Mouse (Mus musculus) ovary, adult 2 months (tissue): ENCODE measurements around the gene Cltrn. TPM values are rescaled to one million over a fixed set of nuclear protein-coding genes. Genes with fewer than 3 reads are reported as not detected.

Experiments used
- polyA plus RNA-seq: library from polyadenylated mRNA; depleted of rRNA; stranded (reverse); fragments of >200 nt; gene quantifications from 2 replicates; pipeline ENCODE4 v1.2.3, GENCODE M21; 2012; rRNA removed

The Cltrn gene
- not detected in 2 replicates for polyA plus RNA-seq

GRCm38 (mm10) chrX:164088582-164088981 lies at the start of gene Cltrn:
Gene Cltrn (plus strand): TSS chrX:164088830.

GRCm38 (mm10) chrX:164076040-164076775 lies 12.4 kb upstream of the Cltrn start, which contains the start of gene Siah1b:
Gene Siah1b (minus strand): TSS chrX:164076493.

GRCm38 (mm10) chrX:164139032-164139431 lies 50.4 kb downstream of the Cltrn start, which contains the start of gene Ace2:
Gene Ace2 (plus strand): TSS chrX:164139332.

Other genes starting within 250 kb of the Cltrn start
- 1.9 and 4.6 TPM in 2 replicates for gene Ap1s2, start 179.8 kb upstream of the Cltrn start, polyA plus RNA-seq
- gene Zrsr2, start 130.2 kb upstream of the Cltrn start, polyA plus RNA-seq, result 10.3 and 12.7 TPM in 2 replicates
- gene Car5b, start 60.8 kb upstream of the Cltrn start, polyA plus RNA-seq, result 4.5 and 4.9 TPM in 2 replicates
- 14.0 and 15.9 TPM in 2 replicates for gene Siah1b, start 12.3 kb upstream of the Cltrn start, polyA plus RNA-seq
- gene Ace2, start 50.5 kb downstream of the Cltrn start, polyA plus RNA-seq, result 0.31 and 0.58 TPM in 2 replicates
- gene Bmx, start 169.4 kb downstream of the Cltrn start, polyA plus RNA-seq, result 0.19 and 0.39 TPM in 2 replicates
- gene Pir, start 180.5 kb downstream of the Cltrn start, polyA plus RNA-seq, result 3.0 and 4.1 TPM in 2 replicates